Mouse (Mus musculus): Measurements from ENCODE around the gene Dusp15. TPM values are rescaled to one million over a fixed set of nuclear protein-coding genes. Genes with fewer than 3 reads are reported as not detected.

The Dusp15 gene
- 7.1 and 7.3 TPM in 2 replicates for polyA plus RNA-seq (2015; fragmentation: Nextera tagmentation; extraction: Ambion mirVana)

DNA sequence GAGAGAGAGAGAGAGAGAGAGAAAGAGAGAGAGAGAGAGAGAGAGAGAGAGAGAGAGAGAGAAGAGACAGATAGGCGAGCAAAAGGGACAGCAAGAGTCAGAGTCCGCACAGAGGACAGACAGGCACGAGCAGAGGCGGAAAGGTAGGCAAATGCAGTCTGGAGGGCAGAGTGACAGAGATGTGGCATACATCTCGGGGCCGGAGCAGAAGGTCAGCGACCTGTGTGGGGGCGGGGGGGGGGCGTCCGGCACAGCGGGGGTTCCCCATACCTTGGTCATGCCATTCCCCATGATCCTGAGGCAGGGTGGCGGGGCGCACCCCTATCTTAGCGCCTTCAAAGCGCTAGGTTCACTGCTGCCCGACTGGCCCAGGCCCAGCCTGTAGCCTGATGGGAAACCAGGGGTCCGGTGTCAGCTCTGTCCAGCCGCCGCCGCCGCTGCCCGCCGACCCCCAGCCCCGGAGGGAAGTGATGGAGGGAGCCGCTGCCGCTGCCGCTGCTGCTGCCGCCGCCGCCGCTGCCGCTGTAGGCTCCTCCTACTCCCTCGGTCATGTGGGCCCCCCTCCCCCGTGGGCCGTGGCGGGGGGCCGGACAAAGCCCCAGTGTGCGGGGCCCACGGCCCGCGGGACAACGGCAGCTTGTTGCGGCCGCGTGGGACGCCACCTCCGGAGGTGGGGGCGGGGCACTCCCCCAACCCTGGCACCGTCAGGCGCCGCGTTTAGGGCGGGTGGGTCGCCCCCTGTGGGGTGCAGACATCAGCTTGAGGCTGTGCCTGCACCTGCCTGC is at the start of gene Dusp15:
TSS of gene Dusp15 (minus strand) at position 634 of the 785 bp plus-strand sequence.
- H3K9me3 ChIP-seq: no peaks in the 10 kb centered on the region
- H3K4me1 ChIP-seq: peaks cover 33% of the 10 kb centered on the region
- peak within 1 kb of the TSS; percentile 78 for H3K4me3 ChIP-seq
- H3K9ac ChIP-seq (replicated peaks): peak within 1 kb of the TSS; percentile 89
- H3K27me3 ChIP-seq: 0 out of 2 replicates have a peak, but pooled peaks cover 5% of the 10 kb centered on the region
- peak; percentile 79 for ATAC-seq (replicated peaks)
- WGBS: 2% methylated on average over 40 of the region's 54 CpGs
- H3K36me3 ChIP-seq: no peaks in the 10 kb centered on the region
- peak within 1 kb of the TSS; percentile 92 for H3K4me2 ChIP-seq (replicated peaks)
- H3K27ac ChIP-seq (replicated peaks): peak within 1 kb of the TSS; percentile 31

DNA sequence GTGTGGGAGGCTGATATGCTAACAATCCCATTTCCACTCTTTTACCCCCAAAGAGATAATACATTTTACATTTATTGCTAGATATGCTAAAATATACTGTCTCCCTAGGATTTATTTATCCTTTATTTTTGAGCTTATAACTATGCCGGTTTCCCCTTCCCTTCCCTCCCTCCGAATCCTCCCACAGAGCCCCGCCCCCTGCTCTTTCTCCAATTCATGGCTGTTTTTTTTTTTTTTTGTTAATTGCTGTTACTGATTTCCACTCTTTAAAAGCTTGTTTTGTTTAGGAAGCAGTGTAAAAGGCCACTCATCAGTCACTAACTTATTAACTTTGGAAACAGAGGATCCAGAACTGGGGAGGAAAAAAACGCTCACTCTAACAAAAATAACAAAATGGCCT is 45.5 kb upstream of the Dusp15 start:
- Histone ChIP-seq H3K4me3 (no peak overlapping the region), H3K4me2 (replicated peaks) (no peak overlapping the region), H3K4me1 (no peaks in the 10 kb centered on the region), H3K27ac (replicated peaks) (no peak overlapping the region), H3K9ac (replicated peaks) (no peak overlapping the region), H3K36me3 (no peaks in the 10 kb centered on the region), H3K27me3 (no peaks in the 10 kb centered on the region), H3K9me3 (no peaks in the 10 kb centered on the region)
- no peak for ATAC-seq (replicated peaks)
- 65% methylated on average over 4 of the region's 4 CpGs for WGBS

DNA sequence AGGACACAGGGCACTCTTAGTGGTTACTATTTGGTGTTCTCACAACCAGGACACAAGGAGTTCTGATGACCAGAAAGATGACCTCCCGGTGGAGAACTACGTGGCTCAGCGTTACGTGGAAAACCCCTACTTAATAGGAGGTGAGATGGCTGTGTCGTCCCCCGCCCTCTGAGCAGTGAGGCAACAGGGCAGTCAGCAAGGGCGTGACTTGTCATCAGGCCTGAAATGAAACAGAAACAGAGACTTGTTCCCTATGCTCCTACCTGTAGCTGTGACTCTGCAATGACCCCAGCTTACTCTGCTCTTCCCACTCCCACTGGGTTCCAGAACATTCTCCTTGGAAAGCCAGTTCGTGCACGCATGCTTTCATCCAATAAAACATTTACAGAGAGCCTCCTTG is 40.0 kb upstream of the Dusp15 start:
- Histone ChIP-seq H3K9ac (replicated peaks) (no peak overlapping the region), H3K9me3 (no peaks in the 10 kb centered on the region), H3K36me3 (no peaks in the 10 kb centered on the region), H3K4me1 (no peaks in the 10 kb centered on the region), H3K4me2 (replicated peaks) (no peak overlapping the region), H3K27ac (replicated peaks) (no peak overlapping the region), H3K27me3 (no peaks in the 10 kb centered on the region), H3K4me3 (no peak overlapping the region)
- WGBS: 88% methylated on average over 9 of the region's 9 CpGs
- ATAC-seq (replicated peaks): no peak

DNA sequence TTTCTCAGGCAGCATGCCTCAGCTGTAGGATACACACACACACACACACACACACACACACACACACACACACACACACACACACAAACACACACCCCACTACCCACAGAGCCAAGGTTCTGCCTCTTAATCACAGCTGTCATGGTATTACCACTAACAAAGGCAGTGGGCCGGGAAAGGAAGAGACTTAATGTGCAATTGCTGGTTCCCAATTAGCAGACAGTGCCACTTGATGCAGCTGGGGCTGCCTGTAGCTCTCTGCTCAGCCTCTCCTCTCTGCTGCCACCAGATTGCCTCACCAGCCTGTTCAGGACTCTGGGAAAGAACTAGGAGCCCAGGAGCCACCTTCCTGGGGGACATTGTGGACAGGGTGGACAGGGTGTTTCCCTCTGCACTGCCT is 34.1 kb upstream of the Dusp15 start:
- WGBS: 16% methylated on average over 1 of the region's 1 CpGs
- Histone ChIP-seq H3K9me3 (no peaks in the 10 kb centered on the region), H3K36me3 (no peaks in the 10 kb centered on the region), H3K4me1 (peaks cover 5% of the 10 kb centered on the region), H3K27ac (replicated peaks) (peak overlapping the region; percentile 31; the same call in 1 of the 2 replicates), H3K4me2 (replicated peaks) (no peak overlapping the region), H3K9ac (replicated peaks) (no peak overlapping the region), H3K27me3 (no peaks in the 10 kb centered on the region), H3K4me3 (no peak overlapping the region)
- peak; percentile 92 for ATAC-seq (replicated peaks)

DNA sequence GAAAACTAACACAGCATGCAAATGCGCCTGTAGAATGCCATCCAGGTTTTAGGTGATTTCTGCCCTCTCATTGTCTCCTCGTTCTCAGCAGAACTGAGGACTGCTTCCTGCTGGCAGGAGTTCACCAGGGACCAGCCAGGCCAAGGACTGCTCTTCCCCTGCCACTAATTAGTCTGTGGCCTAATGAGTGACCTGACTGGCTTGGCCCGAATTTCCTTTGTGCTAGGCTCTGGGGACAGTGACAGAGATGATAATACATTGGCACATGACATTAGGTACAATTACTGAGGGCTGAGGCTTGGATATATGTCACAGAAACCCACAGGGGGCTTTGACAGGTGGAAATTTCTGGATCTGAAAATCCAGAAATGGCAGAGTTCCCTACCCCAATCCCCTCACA is 25.5 kb upstream of the Dusp15 start:
- no peak overlapping the region for H3K4me2 ChIP-seq (replicated peaks)
- 39% methylated on average over 3 of the region's 3 CpGs for WGBS
- no peak overlapping the region for H3K9ac ChIP-seq (replicated peaks)
- no peak overlapping the region for H3K27ac ChIP-seq (replicated peaks)
- H3K4me3 ChIP-seq: no peak overlapping the region
- H3K36me3 ChIP-seq: no peaks in the 10 kb centered on the region
- no peaks in the 10 kb centered on the region for H3K9me3 ChIP-seq
- H3K4me1 ChIP-seq: no peaks in the 10 kb centered on the region
- ATAC-seq (replicated peaks): no peak
- H3K27me3 ChIP-seq: no peaks in the 10 kb centered on the region

DNA sequence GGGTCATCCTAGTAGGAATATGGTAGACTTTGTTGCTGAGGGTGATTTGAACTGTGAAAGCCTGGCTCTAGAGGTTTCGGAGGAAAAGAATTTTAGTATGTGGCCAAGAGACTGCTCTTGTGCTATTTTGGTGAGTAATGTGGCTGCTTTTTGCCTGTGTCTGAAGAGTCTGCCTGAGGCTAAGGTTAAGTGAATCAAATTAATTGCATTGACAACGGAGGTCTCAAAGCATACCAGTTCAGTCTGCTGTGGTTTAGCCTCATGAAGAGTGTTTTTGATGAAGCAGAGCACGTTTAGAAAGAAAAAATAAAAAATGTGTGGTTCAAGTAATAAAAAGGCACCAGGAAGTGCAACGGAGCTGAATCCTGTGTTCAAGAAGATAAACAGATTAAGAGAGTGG is 14.1 kb upstream of the Dusp15 start:
- no peak overlapping the region for H3K4me2 ChIP-seq (replicated peaks)
- no peak for ATAC-seq (replicated peaks)
- WGBS: 72% methylated on average over 4 of the region's 4 CpGs
- no peaks in the 10 kb centered on the region for H3K27me3 ChIP-seq
- no peak overlapping the region for H3K4me3 ChIP-seq
- H3K4me1 ChIP-seq: peaks cover 8% of the 10 kb centered on the region
- no peaks in the 10 kb centered on the region for H3K9me3 ChIP-seq
- H3K27ac ChIP-seq (replicated peaks): no peak overlapping the region
- H3K36me3 ChIP-seq: no peaks in the 10 kb centered on the region
- no peak overlapping the region for H3K9ac ChIP-seq (replicated peaks)

DNA sequence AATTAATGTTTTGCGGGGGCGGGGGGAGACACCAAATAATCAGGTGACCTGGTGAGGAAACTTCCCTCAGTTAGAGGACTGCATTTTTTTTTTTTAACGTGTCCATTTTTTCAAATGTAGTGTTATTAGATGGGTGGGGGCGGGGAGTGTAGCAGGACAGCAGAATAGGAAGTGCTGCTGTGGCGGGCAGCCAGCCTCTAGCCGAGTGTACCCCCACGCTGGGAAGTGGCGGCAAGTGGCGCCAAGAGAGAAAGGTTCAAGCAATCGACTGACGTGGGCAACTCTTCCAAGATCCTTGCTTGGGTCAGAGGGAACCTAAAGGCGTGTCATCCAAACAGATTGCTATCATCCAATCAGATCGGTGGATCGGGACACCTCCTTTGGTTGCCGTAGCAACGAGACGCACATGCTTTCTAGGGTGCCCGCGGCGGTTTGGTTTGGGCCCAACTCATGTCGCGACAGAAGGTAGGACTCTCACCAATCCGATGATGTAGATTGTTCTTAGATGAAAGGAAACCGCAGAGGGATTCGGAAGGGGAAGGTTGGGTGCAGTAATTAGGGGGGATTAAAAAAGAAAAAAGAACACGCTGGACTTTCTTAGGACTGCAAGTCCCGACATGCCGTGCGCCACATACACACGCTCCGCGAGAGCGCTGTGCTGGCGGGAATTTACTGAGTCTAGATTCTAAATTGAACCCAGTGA is 10.7 kb upstream of the Dusp15 start, which contains the start of gene Ttll9:
TSS of gene Ttll9 (plus strand) at position 395 of the 703 bp plus-strand sequence.
- H3K4me3 ChIP-seq: peak within 1 kb of the TSS; percentile 50
- H3K4me2 ChIP-seq (replicated peaks): peak within 1 kb of the TSS; percentile 74
- WGBS: 1% methylated on average over 34 of the region's 34 CpGs
- no peaks in the 10 kb centered on the region for H3K36me3 ChIP-seq
- 0 out of 2 replicates have a peak within 1 kb of the TSS, but pooled peaks have one; percentile 24 for H3K27ac ChIP-seq (replicated peaks)
- H3K9me3 ChIP-seq: no peaks in the 10 kb centered on the region
- peak within 1 kb of the TSS; percentile 52 for H3K9ac ChIP-seq (replicated peaks)
- 0 out of 2 replicates have a peak, but pooled peaks cover 2% of the 10 kb centered on the region for H3K27me3 ChIP-seq
- ATAC-seq (replicated peaks): peak; percentile 96
- peaks cover 8% of the 10 kb centered on the region for H3K4me1 ChIP-seq

DNA sequence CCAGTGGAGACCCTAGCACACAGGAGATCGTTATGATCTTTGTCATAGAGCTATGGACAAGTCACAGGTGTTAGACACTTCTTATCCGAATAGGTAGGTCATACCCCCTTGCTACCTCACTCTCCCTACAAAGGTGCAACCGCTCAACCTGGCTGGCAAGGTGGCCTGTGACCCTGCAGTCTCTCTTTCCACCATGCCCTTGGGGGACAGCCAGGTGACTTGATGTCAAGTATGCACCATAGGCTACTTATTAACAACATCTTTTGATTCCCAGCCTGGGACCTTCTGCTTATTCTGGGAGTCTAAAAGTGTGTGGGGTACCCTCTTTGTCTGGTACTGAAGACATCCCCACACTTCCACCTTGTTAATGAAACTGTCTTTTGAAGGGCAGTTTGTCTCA is 6.6 kb upstream of the Dusp15 start:
- H3K4me3 ChIP-seq: no peak overlapping the region
- H3K4me2 ChIP-seq (replicated peaks): no peak overlapping the region
- peaks cover 8% of the 10 kb centered on the region for H3K4me1 ChIP-seq
- H3K36me3 ChIP-seq: no peaks in the 10 kb centered on the region
- 86% methylated on average over 3 of the region's 3 CpGs for WGBS
- H3K27ac ChIP-seq (replicated peaks): no peak overlapping the region
- 0 out of 2 replicates have a peak, but pooled peaks cover 2% of the 10 kb centered on the region for H3K27me3 ChIP-seq
- ATAC-seq (replicated peaks): no peak
- H3K9me3 ChIP-seq: no peaks in the 10 kb centered on the region
- no peak overlapping the region for H3K9ac ChIP-seq (replicated peaks)

DNA sequence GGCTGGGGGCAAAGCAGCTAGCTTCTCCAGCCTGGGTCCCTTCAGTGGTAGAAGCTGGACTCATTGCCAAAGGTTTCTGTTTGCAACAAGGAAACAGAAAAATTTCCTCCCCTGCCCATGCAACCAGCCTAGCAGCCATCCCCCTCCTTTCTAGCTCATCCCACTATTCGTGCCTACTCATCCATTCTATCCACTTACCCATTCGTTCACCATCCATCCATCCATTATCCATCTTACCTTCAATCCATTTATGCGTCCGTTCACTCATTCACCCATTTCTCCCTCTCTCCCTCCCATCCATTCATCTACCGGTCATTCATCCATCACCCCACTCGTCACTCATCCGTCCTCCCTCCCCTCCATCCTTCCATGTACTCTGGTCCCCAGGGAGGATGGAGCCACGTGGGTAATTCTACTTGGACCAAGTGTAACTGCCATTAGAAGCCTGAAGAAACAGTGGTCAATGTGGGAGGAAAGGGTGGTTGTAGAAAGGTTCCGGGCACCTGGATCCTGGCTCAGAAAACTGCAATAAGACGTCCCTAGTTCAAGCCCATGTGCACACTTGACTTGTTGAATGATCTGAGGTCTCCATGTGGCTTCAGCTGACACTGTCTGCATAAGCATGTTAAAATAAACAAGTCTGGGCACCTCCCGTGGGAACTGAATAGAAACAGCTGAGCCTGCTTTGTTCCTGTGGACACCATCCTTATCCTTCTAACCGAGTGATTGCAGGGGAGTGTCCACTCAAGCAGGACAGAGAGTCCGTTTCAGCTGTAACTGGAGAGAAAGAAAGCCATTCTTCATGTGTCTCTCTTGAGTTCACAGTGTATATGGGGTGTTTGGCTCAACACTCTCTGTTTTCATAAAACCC is 587 bp upstream of the Dusp15 start:
- Histone ChIP-seq H3K27ac (replicated peaks) (peak overlapping the region; percentile 31), H3K27me3 (0 out of 2 replicates have a peak, but pooled peaks cover 5% of the 10 kb centered on the region), H3K4me3 (peak overlapping the region; percentile 78), H3K36me3 (no peaks in the 10 kb centered on the region), H3K4me2 (replicated peaks) (peak overlapping the region; percentile 92), H3K9ac (replicated peaks) (peak overlapping the region; percentile 89), H3K9me3 (no peaks in the 10 kb centered on the region), H3K4me1 (peaks cover 30% of the 10 kb centered on the region)
- peak; percentile 42 for ATAC-seq (replicated peaks)
- 12% methylated on average over 13 of the region's 13 CpGs for WGBS

DNA sequence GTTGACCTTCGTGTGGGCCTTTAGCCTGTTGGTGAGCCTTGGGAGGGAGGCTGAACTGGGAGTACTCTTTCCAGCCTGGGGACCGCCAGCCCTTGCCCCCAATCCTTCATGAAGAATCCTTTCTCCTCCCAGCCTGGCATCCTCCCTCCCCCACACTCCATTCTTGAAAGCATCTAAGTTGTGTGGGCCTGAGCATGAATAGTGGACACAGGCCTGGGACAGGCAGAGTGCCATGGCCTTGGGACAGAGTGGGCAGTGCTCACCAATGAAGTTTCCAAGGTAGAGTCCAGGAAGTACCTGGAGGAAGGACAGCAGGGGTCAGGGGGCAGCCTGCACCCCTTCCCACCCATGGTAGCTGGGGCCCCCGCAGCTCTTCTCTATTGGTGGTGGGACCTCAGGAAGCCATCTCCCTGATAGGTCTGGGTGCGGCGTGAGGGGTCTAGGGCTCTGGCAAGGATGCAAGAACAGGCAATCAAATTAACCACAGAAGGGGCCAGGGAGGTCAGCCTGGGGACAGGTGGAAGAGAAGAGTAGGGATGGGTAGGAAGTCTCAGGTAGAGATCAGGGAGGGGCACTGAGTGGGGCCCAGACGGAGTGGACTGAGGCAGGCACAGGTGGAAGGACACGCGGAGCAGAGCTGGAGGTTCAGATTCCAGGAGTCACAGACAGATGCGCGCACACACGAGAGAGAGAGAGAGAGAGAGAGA is 987 bp downstream of the Dusp15 start:
- ATAC-seq (replicated peaks): peak; percentile 46; the same call in 1 of the 2 replicates
- H3K9me3 ChIP-seq: no peaks in the 10 kb centered on the region
- 41% methylated on average over 11 of the region's 11 CpGs for WGBS
- H3K27me3 ChIP-seq: peaks cover 6% of the 10 kb centered on the region; the same call in 1 of the 2 replicates
- peak overlapping the region; percentile 89 for H3K9ac ChIP-seq (replicated peaks)
- peaks cover 33% of the 10 kb centered on the region for H3K4me1 ChIP-seq
- peak overlapping the region; percentile 78 for H3K4me3 ChIP-seq
- H3K27ac ChIP-seq (replicated peaks): no peak overlapping the region
- no peaks in the 10 kb centered on the region for H3K36me3 ChIP-seq
- H3K4me2 ChIP-seq (replicated peaks): peak overlapping the region; percentile 92

DNA sequence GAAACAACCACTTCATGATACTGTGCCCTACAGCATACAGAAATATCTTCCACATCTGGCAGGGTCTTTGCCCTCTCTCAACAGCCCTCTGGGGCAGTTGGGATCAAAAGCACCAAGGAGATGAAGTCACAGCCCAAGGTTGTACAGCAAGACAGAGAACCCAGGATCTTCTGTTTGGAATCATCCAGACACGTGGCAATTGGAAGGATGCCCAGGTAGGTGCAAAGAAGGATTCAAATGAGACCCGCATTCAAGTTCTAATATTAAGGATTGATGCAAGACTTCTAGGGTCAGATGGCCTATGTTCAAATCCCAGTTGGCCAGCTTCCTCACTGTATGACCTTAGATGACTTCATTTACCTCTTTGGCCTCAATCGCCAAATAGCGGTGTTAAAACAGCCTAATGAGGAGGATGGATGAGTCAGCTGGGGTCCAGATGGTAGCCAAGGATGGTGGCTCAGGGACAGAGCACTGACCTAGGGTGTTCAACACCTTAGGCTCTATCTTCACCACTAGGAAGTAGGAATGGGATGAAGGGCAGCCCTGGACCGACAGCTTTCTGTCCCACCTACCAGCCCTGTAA is 3.0 kb downstream of the Dusp15 start:
- Histone ChIP-seq H3K4me2 (replicated peaks) (no peak overlapping the region), H3K9ac (replicated peaks) (no peak overlapping the region), H3K4me1 (peaks cover 34% of the 10 kb centered on the region), H3K27me3 (peaks cover 25% of the 10 kb centered on the region), H3K4me3 (no peak overlapping the region), H3K9me3 (no peaks in the 10 kb centered on the region), H3K27ac (replicated peaks) (no peak overlapping the region), H3K36me3 (no peaks in the 10 kb centered on the region)
- 79% methylated on average over 5 of the region's 5 CpGs for WGBS
- ATAC-seq (replicated peaks): no peak

All from forebrain, embryonic 15.5 days (tissue).